Mouse (Mus musculus) A20 (cell line): ENCODE data around the gene Hid1.
"Not testable (repeated sequence)": the region's sequence is repeated elsewhere in the genome, so short reads cannot be mapped to it uniquely, and the experiment has no call there.

Experiments used
- DNase-seq: peaks from one replicate; pipeline ENCODE4 v3.0.0-alpha.2; 2011; ENCODE audit warnings: low read depth, low spot score

Gene Hid1

GRCm38 (mm10) chr11:115367395-115367944 lies at the start of gene Hid1:
Gene Hid1, minus strand, starts transcription at chr11:115367756.
- DNase-seq: peak; percentile 83

DNA sequence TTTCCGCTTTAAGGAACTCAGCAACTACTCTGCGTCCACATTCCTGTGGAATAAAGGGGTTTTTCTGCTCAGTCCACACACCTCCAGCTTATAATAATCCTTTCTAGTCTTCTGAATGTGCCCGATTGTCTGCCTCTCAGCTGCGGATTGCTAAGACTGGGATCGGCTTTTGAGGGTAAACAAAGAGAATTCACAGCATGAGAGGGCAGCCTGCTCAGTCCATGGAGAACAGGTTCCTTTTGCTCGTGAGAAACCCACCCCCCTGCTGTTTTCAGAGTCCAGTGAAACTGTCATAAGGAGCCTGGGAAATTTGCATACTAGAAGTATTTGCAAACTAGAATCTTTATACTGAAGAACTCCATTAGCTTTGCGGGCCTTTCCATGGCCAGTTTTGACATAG lies 42.0 kb upstream of the Hid1 start:
- DNase-seq: no peak

- DNase-seq: no peak
Measured at GRCm38 (mm10) chr11:115408266-115408920, 40.8 kb upstream of the Hid1 start.

- no peak for DNase-seq
Measured at GRCm38 (mm10) chr11:115406858-115407401, 39.4 kb upstream of the Hid1 start.

DNA sequence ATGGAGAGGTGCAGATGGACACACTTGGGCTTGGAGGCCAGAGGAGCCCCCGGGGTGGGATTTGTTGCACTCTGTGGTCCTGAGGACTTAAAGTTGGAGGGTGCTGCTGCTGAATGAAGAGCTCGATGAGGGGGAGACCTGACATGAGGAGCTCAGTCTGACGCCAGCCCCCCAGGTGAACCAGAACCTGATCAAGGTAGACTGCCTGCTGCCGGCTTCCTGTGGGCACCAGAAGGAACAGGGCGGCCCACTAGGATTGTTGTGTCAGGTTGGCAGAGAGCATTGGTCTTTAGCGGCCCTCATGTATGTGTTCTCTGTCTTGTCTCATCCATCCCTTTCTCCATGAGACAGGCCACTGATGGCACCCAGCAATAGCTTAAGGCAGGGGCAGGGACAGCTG lies 38.2 kb upstream of the Hid1 start:
- DNase-seq: no peak

- DNase-seq: peak; percentile 95
Measured at GRCm38 (mm10) chr11:115403338-115404124, 36.0 kb upstream of the Hid1 start, which contains the start of gene Mrpl58. Gene Mrpl58, plus strand, starts transcription at chr11:115403752.

DNA sequence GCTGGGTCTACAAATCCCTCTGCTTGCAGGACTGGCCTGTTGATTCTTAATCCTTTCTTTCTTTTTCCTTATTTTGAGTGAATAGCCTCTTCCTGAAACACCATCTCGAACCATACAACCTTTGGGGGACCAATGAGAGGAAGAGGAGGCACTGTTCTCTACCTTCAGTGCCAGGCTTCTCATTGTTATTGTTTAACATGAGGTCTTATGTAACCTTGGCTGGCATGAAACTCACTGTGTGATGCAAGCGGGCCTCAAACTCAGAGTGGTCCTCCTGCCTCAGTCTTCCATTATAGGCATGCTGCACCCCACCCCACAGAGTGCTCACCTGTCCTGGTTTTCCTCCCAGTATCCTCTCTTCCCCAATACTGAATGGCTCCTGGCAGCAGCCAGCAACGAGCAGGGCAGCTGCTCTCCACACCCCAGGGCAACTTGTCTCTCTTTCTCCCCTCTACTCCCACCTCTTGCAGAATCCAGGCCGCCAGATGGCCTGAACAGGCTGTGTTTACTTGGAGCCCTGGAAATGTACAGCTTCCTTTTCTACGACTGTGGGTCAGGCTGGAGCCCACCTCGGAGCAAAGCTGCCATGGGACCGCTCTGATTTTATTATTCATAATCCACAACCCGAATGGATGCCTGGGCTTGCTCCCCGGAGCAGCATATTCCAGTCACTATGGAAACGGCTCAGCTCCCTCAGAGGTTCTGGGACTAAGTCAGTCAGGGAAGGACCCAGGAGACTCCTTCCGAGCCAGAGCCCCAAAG lies 33.3 kb upstream of the Hid1 start:
- DNase-seq: no peak

DNA sequence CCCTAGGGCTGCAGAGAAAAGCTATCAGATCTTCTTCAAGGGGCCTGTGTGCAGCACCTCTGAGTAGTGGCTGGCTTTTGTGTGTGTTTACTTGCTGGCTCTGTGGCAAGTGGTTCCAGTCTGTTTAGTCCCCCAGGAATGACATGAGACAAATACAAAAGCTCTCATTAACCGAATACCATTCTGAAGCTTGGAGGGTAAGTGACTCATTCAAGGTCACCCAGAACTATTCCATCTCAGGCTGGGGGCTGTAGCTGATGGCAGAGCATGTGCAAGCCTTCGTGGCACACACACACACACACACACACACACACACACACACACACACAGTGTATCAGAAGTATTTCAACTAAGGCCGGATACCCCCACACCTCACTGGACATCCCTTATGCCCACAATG lies 32.6 kb upstream of the Hid1 start:
- no peak for DNase-seq

- no peak for DNase-seq
Measured at GRCm38 (mm10) chr11:115398085-115398484, 30.5 kb upstream of the Hid1 start.

GRCm38 (mm10) chr11:115393721-115394325 lies 26.3 kb upstream of the Hid1 start:
- no peak for DNase-seq

- DNase-seq: no peak
Measured at GRCm38 (mm10) chr11:115391358-115391757, 23.8 kb upstream of the Hid1 start.

- not testable (repeated sequence) for DNase-seq
Measured at GRCm38 (mm10) chr11:115386859-115387258, 19.3 kb upstream of the Hid1 start.

DNA sequence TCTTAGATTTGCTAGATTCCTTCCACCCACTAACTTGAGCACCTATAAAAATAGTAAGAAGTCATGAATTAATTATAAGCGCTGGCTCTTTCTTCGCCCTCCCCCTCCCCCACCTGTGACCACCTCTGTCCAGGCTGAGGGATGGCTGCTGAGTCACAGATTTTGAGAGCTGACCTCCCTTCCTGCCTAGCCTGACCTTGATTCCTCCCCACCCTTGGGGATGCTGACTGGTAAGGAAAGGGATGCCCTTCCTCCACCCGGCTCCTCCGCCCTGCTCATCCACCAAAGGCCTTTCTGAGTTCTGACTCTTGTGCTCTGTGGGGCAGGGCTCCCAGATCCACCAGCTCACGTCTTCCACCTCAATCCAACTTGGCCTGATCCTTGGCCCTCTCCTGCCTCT lies 17.0 kb upstream of the Hid1 start:
- DNase-seq: no peak

DNA sequence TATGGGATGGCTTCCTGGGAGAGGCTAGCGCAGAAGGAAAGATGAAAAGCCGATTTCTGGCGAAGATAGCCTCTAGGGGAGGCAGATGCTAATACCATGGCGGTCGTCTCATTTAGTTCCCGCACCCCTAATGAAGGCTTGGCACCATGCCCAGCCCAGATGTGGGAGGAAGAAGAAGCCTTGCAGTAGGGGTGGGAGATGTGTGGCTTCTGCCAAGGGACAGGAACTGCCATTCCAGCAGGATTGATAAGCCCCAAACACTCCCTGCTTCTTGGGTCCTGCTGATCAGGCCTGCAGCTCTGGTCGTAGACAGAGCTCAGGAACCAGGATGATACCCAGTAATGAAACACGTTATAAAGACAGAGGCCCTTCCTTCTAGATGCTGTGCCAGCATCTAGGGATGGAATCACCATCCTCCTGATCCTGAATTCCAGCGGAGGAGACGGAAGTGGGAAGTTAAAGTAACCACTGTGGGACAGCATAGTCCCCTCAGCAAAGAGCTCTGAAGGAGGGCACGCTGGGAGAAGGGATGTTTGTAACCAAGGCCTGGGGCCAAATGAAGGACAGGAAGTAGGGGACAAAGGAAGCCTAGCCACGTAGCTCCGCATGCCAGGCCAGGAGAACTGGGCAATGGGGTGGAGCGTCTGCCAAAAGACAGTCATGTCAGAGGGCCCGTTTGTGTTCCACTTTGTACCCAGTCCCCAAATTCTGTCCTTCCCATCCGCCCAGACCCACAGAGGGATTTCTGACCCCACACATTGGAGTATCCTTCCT lies 16.3 kb upstream of the Hid1 start:
- DNase-seq: no peak

DNA sequence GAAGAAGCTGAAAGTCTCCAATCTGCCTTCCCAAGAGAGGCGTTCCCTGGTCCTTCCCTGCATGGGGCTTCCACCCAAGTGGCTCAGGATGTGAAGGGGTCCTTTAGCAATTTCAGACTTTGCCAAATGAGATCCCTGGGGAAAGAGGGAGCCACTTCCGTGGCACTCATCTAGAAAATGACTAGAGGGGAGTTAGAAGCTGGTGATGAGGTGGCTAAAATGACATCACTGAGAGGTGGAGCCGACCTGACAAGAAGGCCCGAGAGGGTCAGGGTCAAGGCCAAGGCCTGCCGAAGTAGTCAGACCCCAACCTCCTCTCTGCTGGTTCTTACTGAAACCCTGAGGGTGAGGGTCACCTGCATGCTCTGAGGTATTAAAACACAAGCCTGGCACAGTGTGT lies 15.3 kb upstream of the Hid1 start:
- no peak for DNase-seq

- DNase-seq: no peak
Measured at GRCm38 (mm10) chr11:115381743-115382539, 14.4 kb upstream of the Hid1 start, which contains the start of gene Cdr2l. Gene Cdr2l, plus strand, starts transcription at chr11:115381916.

- no peak for DNase-seq
Measured at GRCm38 (mm10) chr11:115381276-115381675, 13.7 kb upstream of the Hid1 start.

GRCm38 (mm10) chr11:115377854-115378253 lies 10.3 kb upstream of the Hid1 start:
- no peak for DNase-seq

- DNase-seq: no peak
Measured at GRCm38 (mm10) chr11:115377254-115377653, 9.7 kb upstream of the Hid1 start.

DNA sequence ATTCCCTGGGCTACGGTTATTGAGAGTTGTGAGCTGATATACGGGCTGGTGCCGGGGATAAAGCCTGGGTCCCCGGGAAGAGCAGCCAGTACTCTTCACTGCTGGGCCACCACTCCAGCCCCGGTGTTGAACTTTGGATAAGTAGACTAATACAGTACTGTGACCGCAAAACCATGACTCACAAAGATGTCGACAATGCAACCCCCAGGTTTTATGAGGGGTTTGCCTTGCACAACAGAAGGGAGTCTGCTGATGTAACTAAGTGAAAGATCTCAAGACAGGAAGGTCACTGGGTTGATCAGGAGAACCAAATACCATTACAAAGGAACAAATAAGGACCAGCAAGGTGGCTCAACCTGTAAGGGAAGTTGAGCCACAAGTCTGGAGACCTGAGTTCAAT lies 9.2 kb upstream of the Hid1 start:
- no peak for DNase-seq
